Mouse (Mus musculus): Measurements from ENCODE around the gene Samd9l.

GRCm38 (mm10) chr6:3386565-3386964, 12.8 kb downstream of the Samd9l start:
- TF ChIP-seq CTCF (IDR thresholded peaks at IDR 0.05; ENCODE audit: low read depth) (no peak), EP300 (IDR thresholded peaks at IDR 0.05; ENCODE audit: low read depth) (no peak)
